Mouse (Mus musculus) heart, postnatal 0 days (tissue): ENCODE measurements at regions not wholly inside any gene's neighbourhood (a gene's known extent, or its start where the extent isn't known, plus 50 kb on each side); places are given as distances from the start of the nearest gene placed in this dataset.

Source experiments
- ATAC-seq: fragments of 200-750 bp; cut with Nextera tagmentation; 2 replicates; pipeline ENCODE4 v1.8.0; 2017; ENCODE audit warnings: low read depth, moderate number of reproducible peaks, moderate library complexity; ENCODE audit not compliant: insufficient read depth
- DNase-seq: peaks from one replicate; pipeline ENCODE4 v3.0.0-alpha.2; 2016; ENCODE audit warnings: low spot score
- H3K27ac ChIP-seq: fragments of 300-500 bp; sonication (generic); 2 replicates; pipeline ENCODE4 v1.5.1; 2014; ENCODE audit warnings: low read depth, mild to moderate bottlenecking
- H3K27me3 ChIP-seq: fragments of 300-500 bp; sonication (generic); 2 replicates; pipeline ENCODE4 v1.6.1; 2014; ENCODE audit warnings: low read length, mixed read lengths; ENCODE audit not compliant: control insufficient read depth, insufficient read depth
- H3K36me3 ChIP-seq: fragments of 300-500 bp; sonication (generic); replicated peaks from 2 replicates; pipeline ENCODE4 v1.6.1; 2014; ENCODE audit warnings: low read length, mixed read lengths; ENCODE audit not compliant: control insufficient read depth, insufficient read depth
- H3K4me1 ChIP-seq: fragments of 300-500 bp; sonication (generic); 2 replicates; pipeline ENCODE4 v1.6.1; 2014; ENCODE audit warnings: antibody characterized with exemption; ENCODE audit not compliant: control insufficient read depth, insufficient read depth
- H3K4me2 ChIP-seq: fragments of 300-500 bp; sonication (generic); 2 replicates; pipeline ENCODE4 v1.6.1; 2014; ENCODE audit warnings: low read depth, mild to moderate bottlenecking, low read length, moderate library complexity
- H3K4me3 ChIP-seq: fragments of 300-500 bp; sonication (generic); 2 replicates; pipeline ENCODE4 v1.5.1; 2014; ENCODE audit warnings: low read depth, low read length
- H3K9ac ChIP-seq: fragments of 300-500 bp; sonication (generic); replicated peaks from 2 replicates; pipeline ENCODE4 v1.6.1; 2014; ENCODE audit warnings: low read depth, low read length, mixed read lengths
- H3K9me3 ChIP-seq: fragments of 300-500 bp; sonication (generic); replicated peaks from 2 replicates; pipeline ENCODE4 v1.6.1; 2016; ENCODE audit warnings: low read length; ENCODE audit not compliant: control insufficient read depth
- CTCF ChIP-seq: IDR thresholded peaks from 2 replicates; pipeline ENCODE4 v1.5.1; 2016; ENCODE audit warnings: antibody characterized with exemption, control low read depth, low read depth
- EP300 ChIP-seq: IDR thresholded peaks from 2 replicates; pipeline ENCODE4 v1.6.1; 2016; ENCODE audit warnings: antibody characterized with exemption, low read depth
- WGBS: fragments of 180-500 bp; shearing (Covaris S2); extraction: QIAGEN DNeasy Blood & Tissue Kit; methylation state at CpG from one replicate; pipeline ENCODE4 v1.1.7; 2014; 5-methylcytosine and 5-hydroxymethylcytosine counted together

DNA sequence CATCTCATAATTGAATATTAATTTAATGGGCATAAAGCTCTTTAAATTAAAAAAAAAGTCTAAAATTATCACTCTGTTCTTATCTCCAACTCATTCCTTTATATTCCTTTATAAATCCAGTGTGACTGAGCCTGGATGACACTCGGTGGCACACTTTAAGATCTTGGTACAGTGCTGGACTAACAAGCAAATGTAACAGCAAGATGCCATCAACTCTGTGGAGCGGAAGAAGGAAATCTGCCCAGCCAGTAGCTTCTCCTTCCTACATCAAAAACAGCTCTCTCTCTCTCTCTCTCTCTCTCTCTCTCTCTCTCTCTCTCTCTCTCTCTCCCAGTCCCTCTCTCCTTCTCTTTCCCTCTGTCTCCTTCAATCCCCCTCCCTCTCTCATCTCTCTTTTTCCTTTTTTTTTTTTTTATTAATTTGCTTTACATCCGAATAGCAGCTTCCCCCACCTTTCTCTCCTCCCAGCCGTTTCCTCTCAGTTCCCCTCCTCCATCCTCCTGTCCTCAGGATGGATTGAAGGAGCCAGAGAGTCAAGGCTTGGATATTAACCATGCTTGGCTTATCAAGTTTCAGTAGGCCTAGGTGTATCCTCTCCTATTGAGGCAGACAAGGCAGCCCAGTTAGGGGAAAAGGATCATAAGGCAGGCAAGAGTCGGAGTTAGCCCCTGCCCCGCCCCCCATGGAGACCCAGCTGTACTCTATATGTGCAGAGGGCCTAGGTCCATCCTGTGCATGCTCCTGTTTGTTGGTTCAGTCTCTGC lies 130.4 kb upstream of the Tmtc2 start:
- TF ChIP-seq EP300 (no peak), CTCF (no peak)
- no peaks in the 10 kb centered on the region for H3K36me3 ChIP-seq

DNA sequence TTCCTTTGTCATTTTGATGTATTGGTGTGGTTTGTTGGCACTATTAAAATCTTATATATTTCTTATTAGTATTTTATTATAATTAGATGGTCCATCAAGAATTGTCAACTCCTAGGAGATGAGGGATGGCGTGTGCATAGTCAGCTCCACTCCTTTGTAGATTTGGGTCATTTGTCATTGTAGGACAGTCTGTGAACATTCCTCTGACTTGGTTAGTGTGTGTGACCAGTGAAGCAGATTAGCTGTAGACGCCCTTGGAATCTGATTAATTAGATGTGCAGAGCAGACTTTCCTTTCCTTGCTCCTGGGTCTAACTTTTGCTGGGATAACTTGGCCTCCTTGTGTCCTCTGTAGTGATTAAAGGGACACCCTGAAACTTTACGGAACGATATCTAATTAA lies 118.9 kb upstream of the Tmtc2 start:
- ATAC-seq (no peak), DNase-seq (no peak)
- TF ChIP-seq EP300 (no peak), CTCF (no peak)

More for the DNA sequence above, 130.4 kb upstream of the Tmtc2 start:
- H3K4me1 ChIP-seq, result no peaks in the 10 kb centered on the region
- H3K27ac ChIP-seq, result no peak overlapping the region
- DNase-seq (no peak), ATAC-seq (no peak)
- H3K9ac ChIP-seq, result no peak overlapping the region
- H3K9me3 ChIP-seq, result no peaks in the 10 kb centered on the region
- H3K4me2 ChIP-seq, result no peak overlapping the region
- H3K27me3 ChIP-seq, result no peaks in the 10 kb centered on the region
- 72% methylated on average over 6 of the region's 6 CpGs for WGBS
- H3K4me3 ChIP-seq, result no peak overlapping the region

DNA sequence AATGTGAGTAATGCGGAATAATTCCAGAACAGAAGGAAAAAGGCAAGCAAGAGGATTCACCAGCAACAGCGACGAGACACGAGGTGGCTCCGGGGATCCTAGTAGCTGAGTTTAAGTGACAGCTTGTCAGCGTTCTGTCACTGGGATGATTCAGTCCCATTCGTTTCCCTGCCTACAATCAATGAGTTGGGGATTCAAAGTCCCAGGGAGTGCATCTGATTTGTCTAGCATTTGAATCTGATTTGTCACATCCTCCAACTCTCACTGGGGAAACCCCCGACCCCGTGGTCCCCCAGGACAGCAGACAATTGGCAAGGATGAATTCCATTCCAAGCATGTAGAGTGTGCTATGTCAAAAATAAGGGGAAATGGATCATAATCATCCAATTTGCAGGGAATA lies 115.1 kb upstream of the Tmtc2 start:
- ATAC-seq, result no peak
- no peak overlapping the region for H3K4me2 ChIP-seq
- no peak for TF ChIP-seq CTCF
- no peak for TF ChIP-seq EP300
- no peak overlapping the region for H3K27ac ChIP-seq
- no peak overlapping the region for H3K4me3 ChIP-seq
- WGBS, result 62% methylated on average over 9 of the region's 9 CpGs
- no peaks in the 10 kb centered on the region for H3K4me1 ChIP-seq
- H3K9ac ChIP-seq, result no peak overlapping the region
- no peaks in the 10 kb centered on the region for H3K9me3 ChIP-seq
- H3K27me3 ChIP-seq, result no peaks in the 10 kb centered on the region
- no peak for DNase-seq
- H3K36me3 ChIP-seq, result no peaks in the 10 kb centered on the region

More for the DNA sequence above, 118.9 kb upstream of the Tmtc2 start:
- no peak overlapping the region for H3K27ac ChIP-seq
- H3K9ac ChIP-seq, result no peak overlapping the region
- WGBS, result 73% methylated on average over 4 of the region's 4 CpGs
- H3K27me3 ChIP-seq, result no peaks in the 10 kb centered on the region
- no peak overlapping the region for H3K4me2 ChIP-seq
- H3K36me3 ChIP-seq, result no peaks in the 10 kb centered on the region
- H3K9me3 ChIP-seq, result no peaks in the 10 kb centered on the region
- H3K4me3 ChIP-seq, result no peak overlapping the region
- H3K4me1 ChIP-seq, result no peaks in the 10 kb centered on the region

GRCm38 (mm10) chr10:105688879-105689278 lies 114.6 kb upstream of the Tmtc2 start:
- Histone ChIP-seq H3K4me1 (no peaks in the 10 kb centered on the region), H3K9ac (no peak overlapping the region), H3K9me3 (no peaks in the 10 kb centered on the region), H3K36me3 (no peaks in the 10 kb centered on the region), H3K27ac (no peak overlapping the region), H3K27me3 (no peaks in the 10 kb centered on the region), H3K4me3 (no peak overlapping the region), H3K4me2 (no peak overlapping the region)
- ATAC-seq (no peak), DNase-seq (no peak)
- TF ChIP-seq CTCF (no peak), EP300 (no peak)
- WGBS, result 69% methylated on average over 9 of the region's 9 CpGs

DNA sequence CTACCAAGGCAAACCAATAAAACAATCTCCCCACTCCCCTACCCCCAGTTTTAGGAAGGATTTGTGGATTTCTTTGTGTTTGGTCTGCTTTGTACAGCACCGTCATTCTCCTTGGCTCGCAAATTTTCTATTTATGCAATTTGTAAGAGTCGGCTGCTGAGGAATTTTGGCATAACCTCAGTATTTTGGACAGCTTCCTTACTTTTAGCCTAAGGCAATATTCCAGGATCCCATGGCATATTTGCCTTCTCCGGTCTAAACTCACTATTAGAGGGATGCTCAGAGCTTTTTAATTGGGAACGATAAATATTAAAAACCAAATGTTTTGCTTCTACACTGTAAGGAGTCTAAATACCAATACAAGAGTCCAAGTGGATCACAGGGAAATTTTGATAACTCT lies 112.6 kb upstream of the Tmtc2 start:
- TF ChIP-seq CTCF (no peak), EP300 (no peak)
- ATAC-seq (no peak), DNase-seq (no peak)
- no peaks in the 10 kb centered on the region for H3K9me3 ChIP-seq
- H3K36me3 ChIP-seq, result no peaks in the 10 kb centered on the region
- WGBS, result 79% methylated on average over 5 of the region's 5 CpGs
- no peak overlapping the region for H3K4me3 ChIP-seq
- no peak overlapping the region for H3K9ac ChIP-seq
- no peaks in the 10 kb centered on the region for H3K4me1 ChIP-seq
- H3K27ac ChIP-seq, result no peak overlapping the region
- H3K27me3 ChIP-seq, result no peaks in the 10 kb centered on the region
- H3K4me2 ChIP-seq, result no peak overlapping the region

GRCm38 (mm10) chr10:105679598-105679997 lies 105.3 kb upstream of the Tmtc2 start:
- no peaks in the 10 kb centered on the region for H3K4me1 ChIP-seq
- DNase-seq (no peak), ATAC-seq (no peak)
- no peak overlapping the region for H3K9ac ChIP-seq
- no peaks in the 10 kb centered on the region for H3K36me3 ChIP-seq
- H3K4me2 ChIP-seq, result no peak overlapping the region
- 75% methylated on average over 6 of the region's 6 CpGs for WGBS
- no peak for TF ChIP-seq CTCF
- no peak for TF ChIP-seq EP300
- H3K9me3 ChIP-seq, result no peaks in the 10 kb centered on the region
- no peak overlapping the region for H3K4me3 ChIP-seq
- H3K27me3 ChIP-seq, result no peaks in the 10 kb centered on the region
- H3K27ac ChIP-seq, result no peak overlapping the region
